Comparison of ENCODE assay signal across 8 mouse cellular contexts in genomic region chr6:122562463-122562862, GRCm38 (mm10). TPM values are rescaled to one million over a fixed set of nuclear protein-coding genes. Genes with fewer than 3 reads are reported as not detected.
A peak's percentile ranks its signal among the peaks of the same experiment; 100 is the strongest.
DNase-seq lines count a peak whose midpoint lies in the region; ATAC-seq and TF ChIP-seq lines count a peak whose summit lies in the region.

No protein-coding gene starts in this region.

- peaks cover 4 to 6% of the 10 kb centered on the region in 2 experiments; a peak in 3 of 4 replicates for H3K4me1 ChIP-seq in MEL (ENCODE audit: control insufficient read depth in 1 of 2, insufficient read depth in 2 of 2, low read length in 2 of 2)
- H3K4me1 ChIP-seq in lung, embryonic 14.5 days (ENCODE audit: insufficient read depth): no peaks in the 10 kb centered on the region

- WGBS in lung, embryonic 14.5 days: 3% methylated on average over 6 of the region's 6 CpGs

- no peak overlapping the region for H3K9ac ChIP-seq in MEL (ENCODE audit: control insufficient read depth, low read depth, low read length, poor library complexity, severe bottlenecking)
- no peak overlapping the region for H3K9ac ChIP-seq in lung, embryonic 14.5 days

- peak; percentile 64 for TF ChIP-seq RAD21 in MEL (IDR thresholded peaks at IDR 0.05; ENCODE audit: low read depth, low read length)

- ATAC-seq in lung, embryonic 14.5 days (ENCODE audit: insufficient read depth): peak; percentile 41; the same call in 1 of the 2 replicates
- peak; percentile 71 for ATAC-seq in neutrophil, adult 5-6 weeks (ENCODE audit: extremely low read depth, insufficient number of reproducible peaks, low FRiP score, poor library complexity, severe bottlenecking)

- no peak for TF ChIP-seq EP300 in MEL (IDR thresholded peaks at IDR 0.05; ENCODE audit: low read depth in 1 of 2, low read length in 2 of 2)

- no peak for TF ChIP-seq POLR2A in MEL (IDR thresholded peaks at IDR 0.05; ENCODE audit: control insufficient read depth in 1 of 2, insufficient read depth in 1 of 2, low read depth in 1 of 2, low read length in 2 of 2, poor library complexity in 1 of 2)

- peaks cover 0 to 8% of the 10 kb centered on the region in 2 experiments; a peak in 2 of 4 replicates for H3K36me3 ChIP-seq in MEL (ENCODE audit: control insufficient read depth in 1 of 2, insufficient read depth in 2 of 2, low read length in 2 of 2)
- no peaks in the 10 kb centered on the region for H3K36me3 ChIP-seq in lung, embryonic 14.5 days (ENCODE audit: insufficient read depth)

- no peaks in the 10 kb centered on the region for H3K27me3 ChIP-seq in MEL (ENCODE audit: control insufficient read depth in 1 of 2, insufficient read depth in 2 of 2, low read length in 2 of 2)
- H3K27me3 ChIP-seq in lung, embryonic 14.5 days (ENCODE audit: insufficient read depth, low read length): 0 out of 2 replicates have a peak, but pooled peaks cover 9% of the 10 kb centered on the region

- no peak overlapping the region for H3K4me2 ChIP-seq in lung, embryonic 14.5 days

- no peak overlapping the region for H3K27ac ChIP-seq in MEL (ENCODE audit: control insufficient read depth, low read depth, low read length)
- no peak overlapping the region for H3K27ac ChIP-seq in lung, embryonic 14.5 days (ENCODE audit: low read depth)

- no peaks in the 10 kb centered on the region for H3K79me2 ChIP-seq in MEL (ENCODE audit: control insufficient read depth, insufficient read depth, low read length, poor library complexity)

- peak; percentile 84 to 95 (median 86) for TF ChIP-seq CTCF in MEL (IDR thresholded peaks at IDR 0.05 in 2 of 3, conservative IDR thresholded peaks at IDR 0.05 in 1 of 3; ENCODE audit: control insufficient read depth in 1 of 3, insufficient read depth in 1 of 3, low read depth in 2 of 3, low read length in 3 of 3, poor library complexity in 1 of 3, severe bottlenecking in 1 of 3)
- peak; percentile 92 for TF ChIP-seq CTCF in lung, embryonic 14.5 days (IDR thresholded peaks at IDR 0.05; ENCODE audit: low read depth)

- H3K9me3 ChIP-seq in MEL (replicated peaks; ENCODE audit: insufficient read depth, low read length): no peaks in the 10 kb centered on the region
- no peaks in the 10 kb centered on the region for H3K9me3 ChIP-seq in lung, embryonic 14.5 days (ENCODE audit: low read depth, low read length)

- DNase-seq in CD4-positive, CD25-positive, alpha-beta regulatory T cell, adult 2 months (ENCODE audit: low read depth, low spot score): peak; percentile 80
- DNase-seq in MEL (ENCODE audit: low read depth, low spot score): peak; percentile 81
- DNase-seq in cerebellum, adult 9-11 months: peak; percentile 12
- peak; percentile 39 to 87 for DNase-seq in frontal cortex, adult 2 months (ENCODE audit: extremely low spot score in 1 of 2, low spot score in 1 of 2)
- peak; percentile 49 to 78 for DNase-seq in kidney, postnatal 36 days
- peak; percentile 92 for DNase-seq in lung, embryonic 14.5 days
- peak; percentile 15 for DNase-seq in yolk sac, embryonic 10.5 days (ENCODE audit: low spot score)

- no peak overlapping the region for H3K4me3 ChIP-seq in MEL (ENCODE audit: control insufficient read depth in 1 of 2, insufficient read depth in 1 of 2, low read depth in 2 of 2, low read length in 2 of 2)
- no peak overlapping the region for H3K4me3 ChIP-seq in lung, embryonic 14.5 days (ENCODE audit: low read depth, low read length)

TF ChIP-seq in MEL, 35 proteins besides CTCF, POLR2A, EP300 and RAD21:
- no peak for TF ChIP-seq JUND (IDR thresholded peaks at IDR 0.05; ENCODE audit: low read depth, low read length)
- no peak for TF ChIP-seq TBP (IDR thresholded peaks at IDR 0.05; ENCODE audit: low read depth, low read length)
- TF ChIP-seq NELFE (IDR thresholded peaks at IDR 0.05; ENCODE audit: low read depth, low read length): no peak
- TF ChIP-seq TAL1 (IDR thresholded peaks at IDR 0.05; ENCODE audit: low read length): no peak
- TF ChIP-seq ZC3H11A (IDR thresholded peaks at IDR 0.05; ENCODE audit: low read depth, low read length): peak; percentile 33; the same call in 1 of the 2 replicates
- TF ChIP-seq BHLHE40 (IDR thresholded peaks at IDR 0.05; ENCODE audit: borderline replicate concordance, low read depth, low read length): no peak
- TF ChIP-seq ZNF384 (IDR thresholded peaks at IDR 0.05; ENCODE audit: low read depth, low read length): peak; percentile 88
- TF ChIP-seq MEF2A (IDR thresholded peaks at IDR 0.05; ENCODE audit: extremely low read depth, insufficient replicate concordance, low read depth, low read length, poor library complexity, severe bottlenecking): no peak
- TF ChIP-seq SMC3 (IDR thresholded peaks at IDR 0.05; ENCODE audit: low read depth, low read length): peak; percentile 48
- no peak for TF ChIP-seq E2F4 (IDR thresholded peaks at IDR 0.05; ENCODE audit: borderline replicate concordance, low read depth, low read length)
- no peak for TF ChIP-seq RCOR1 (IDR thresholded peaks at IDR 0.05; ENCODE audit: low read depth, low read length)
- TF ChIP-seq MAZ (IDR thresholded peaks at IDR 0.05; ENCODE audit: low read depth, low read length): no peak
- no peak for TF ChIP-seq CHD2 (IDR thresholded peaks at IDR 0.05; ENCODE audit: low read length)
- no peak for TF ChIP-seq KAT2A (conservative IDR thresholded peaks at IDR 0.05; ENCODE audit: low read depth, low read length)
- no peak for TF ChIP-seq SIN3A (IDR thresholded peaks at IDR 0.05; ENCODE audit: low read length)
- no peak for TF ChIP-seq ZMIZ1 (IDR thresholded peaks at IDR 0.05; ENCODE audit: low read depth, low read length)
- TF ChIP-seq ELF1 (IDR thresholded peaks at IDR 0.05; ENCODE audit: low read depth, low read length): no peak
- no peak for TF ChIP-seq MAX (IDR thresholded peaks at IDR 0.05; ENCODE audit: low read length)
- TF ChIP-seq UBTF (IDR thresholded peaks at IDR 0.05; ENCODE audit: borderline replicate concordance, insufficient read depth, low read depth, low read length): no peak
- TF ChIP-seq GABPA (IDR thresholded peaks at IDR 0.05; ENCODE audit: low read depth, low read length): no peak
- TF ChIP-seq HCFC1 (IDR thresholded peaks at IDR 0.05; ENCODE audit: low read depth, low read length): no peak
- no peak for TF ChIP-seq NRF1 (IDR thresholded peaks at IDR 0.05; ENCODE audit: insufficient read depth, low read depth, low read length, poor library complexity, severe bottlenecking)
- no peak for TF ChIP-seq USF1 (IDR thresholded peaks at IDR 0.05; ENCODE audit: low read depth, low read length)
- TF ChIP-seq POLR2AphosphoS5 (IDR thresholded peaks at IDR 0.05; ENCODE audit: borderline replicate concordance, low read depth, low read length): no peak

RNA-seq across cellular contexts. Expression of gene Aicda, which starts 8.9 kb away (rescaled TPM):
- total RNA-seq in MEL (2012; rRNA removed): 0.13 TPM in 1 of 2 replicates, not detected in the other
- polyA plus RNA-seq in MEL (2012; ENCODE audit: insufficient read depth in 1 of 2, insufficient read length in 2 of 2, low read depth in 1 of 2, low replicate concordance in 2 of 2, missing spikeins in 1 of 2): under 1 TPM in 1 of 2 experiments, not detected in 1; 0.03 TPM
- not detected in 2 replicates for polyA plus RNA-seq in frontal cortex, adult 2 months (2012; rRNA removed)
- polyA plus RNA-seq in lung, embryonic 14.5 days (2014; fragmentation: Nextera tagmentation; extraction: Ambion mirVana): 0.09 TPM in 1 of 2 replicates, not detected in the other
- 0.58 and 0.98 TPM in 2 replicates for total RNA-seq in neutrophil, adult 5-6 weeks (2017)

RNA-seq across cellular contexts. Expression of gene Apobec1, which starts 39.8 kb away (rescaled TPM):
- total RNA-seq in MEL (2012; rRNA removed): 4.5 and 4.9 TPM in 2 replicates
- 1 to 10 TPM in 1 of 2 experiments, not detected in 1; 5.8 TPM for polyA plus RNA-seq in MEL (2012; ENCODE audit: insufficient read depth in 1 of 2, insufficient read length in 2 of 2, low read depth in 1 of 2, low replicate concordance in 2 of 2, missing spikeins in 1 of 2)
- polyA plus RNA-seq in frontal cortex, adult 2 months (2012; rRNA removed): 3.3 and 5.5 TPM in 2 replicates
- polyA plus RNA-seq in lung, embryonic 14.5 days (2014; fragmentation: Nextera tagmentation; extraction: Ambion mirVana): 5.8 and 6.3 TPM in 2 replicates
- 115 and 128 TPM in 2 replicates for total RNA-seq in neutrophil, adult 5-6 weeks (2017)

RNA-seq across cellular contexts. Expression of gene Gdf3, which starts 47.4 kb away (rescaled TPM):
- total RNA-seq in MEL (2012; rRNA removed): 39.6 and 42.8 TPM in 2 replicates
- polyA plus RNA-seq in MEL (2012; ENCODE audit: insufficient read depth in 1 of 2, insufficient read length in 2 of 2, low read depth in 1 of 2, low replicate concordance in 2 of 2, missing spikeins in 1 of 2): 10 to 100 TPM in 1 of 2 experiments, not detected in 1; 50.2 TPM
- not detected in 2 replicates for polyA plus RNA-seq in frontal cortex, adult 2 months (2012; rRNA removed)
- not detected in 2 replicates for polyA plus RNA-seq in lung, embryonic 14.5 days (2014; fragmentation: Nextera tagmentation; extraction: Ambion mirVana)
- total RNA-seq in neutrophil, adult 5-6 weeks (2017): 0.23 and 0.25 TPM in 2 replicates

RNA-seq across cellular contexts. Expression of gene Mfap5, which starts 56.8 kb away (rescaled TPM):
- 0.13 TPM in 1 of 2 replicates, not detected in the other for total RNA-seq in MEL (2012; rRNA removed)
- polyA plus RNA-seq in MEL (2012; ENCODE audit: insufficient read depth in 1 of 2, insufficient read length in 2 of 2, low read depth in 1 of 2, low replicate concordance in 2 of 2, missing spikeins in 1 of 2): not detected
- 0.90 and 3.5 TPM in 2 replicates for polyA plus RNA-seq in frontal cortex, adult 2 months (2012; rRNA removed)
- polyA plus RNA-seq in lung, embryonic 14.5 days (2014; fragmentation: Nextera tagmentation; extraction: Ambion mirVana): 4.5 and 5.5 TPM in 2 replicates
- not detected in 2 replicates for total RNA-seq in neutrophil, adult 5-6 weeks (2017)

Comparison
In these comparisons a context has a peak if more than half of its experiments do, and no peak if none do; other contexts are left out.
1. DNase-seq: peak in every context shown above with its lines; median percentile 92 in lung, embryonic 14.5 days; 81 in MEL; 80 in CD4-positive, CD25-positive, alpha-beta regulatory T cell, adult 2 months; 64 in kidney, postnatal 36 days; 63 in frontal cortex, adult 2 months; 15 in yolk sac, embryonic 10.5 days; 12 in cerebellum, adult 9-11 months.
2. RNA of gene Gdf3, which starts 47.4 kb away (polyA plus RNA-seq): 50.2 TPM in MEL; not detected in lung, embryonic 14.5 days and not detected in frontal cortex, adult 2 months; every median in the first group is over 10 times any median in the second.